Mouse (Mus musculus): ENCODE measurements at regions not wholly inside any gene's neighbourhood (a gene's known extent, or its start where the extent isn't known, plus 50 kb on each side); places are given as distances from the start of the nearest gene placed in this dataset.

GRCm38 (mm10) chr4:138509901-138510300 is 55.8 kb downstream of the Camk2n1 start:
- intact Hi-C loops (cut with DNase I): loop anchor here (5.0 kb wide), 1 partner anchor 52 kb away; no protein-coding TSS in a partner anchor
- no peak for DNase-seq

GRCm38 (mm10) chr4:138513876-138514275 is 59.8 kb downstream of the Camk2n1 start:
- DNase-seq: no peak
- intact Hi-C loops (cut with DNase I): no loop called here

Data from gastrocnemius, postnatal 36 days (tissue).